Mouse (Mus musculus) cerebellum, postnatal 25 days (tissue): ENCODE data around the gene Il11ra1.
"Not testable (repeated sequence)": the region's sequence is repeated elsewhere in the genome, so short reads cannot be mapped to it uniquely, and the experiment has no call there.

Source experiments
- DNase-seq, 2 experiments: peaks; one replicate each; pipeline ENCODE4 v3.0.0; 2021; ENCODE audit warnings: mixed read lengths in 2 of 2

Gene Il11ra1

GRCm38 (mm10) chr4:41783197-41783596, 83.4 kb downstream of the Il11ra1 start:
- DNase-seq = not testable (repeated sequence)
